ENCODE assay signal across 10 mouse cellular contexts in genomic region chr1:120643848-120644711, GRCm38 (mm10). TPM values are rescaled to one million over a fixed set of nuclear protein-coding genes. Genes with fewer than 3 reads are reported as not detected.
DNase-seq lines count a peak whose midpoint lies in the region; ATAC-seq and TF ChIP-seq lines count a peak whose summit lies in the region.
"Had no signal": no experiment of that assay in that cellular context is flagged by ENCODE, and none has a peak within 500 bp of the region (broad histone marks: within the 10 kb centered on the region; RNA-seq: fewer than 3 reads in every experiment).

No protein-coding gene starts in this region.

- H3K4me2 ChIP-seq in intestine, embryonic 14.5 days (ENCODE audit: low read length) = 0 out of 2 replicates have a peak overlapping the region, but pooled peaks have one; percentile 7
- no peak overlapping the region for H3K4me2 ChIP-seq in intestine, embryonic 15.5 days (replicated peaks)
- H3K4me2 ChIP-seq in forebrain, postnatal 0 days (ENCODE audit: low read depth) = peak overlapping the region; percentile 41
- H3K4me2 ChIP-seq in midbrain, embryonic 12.5 days (replicated peaks) = peak overlapping the region; percentile 45

- 0 out of 2 replicates have a peak, but pooled peaks cover 3% of the 10 kb centered on the region for H3K27me3 ChIP-seq in intestine, embryonic 14.5 days (replicated peaks; ENCODE audit: control insufficient read depth, insufficient read depth, low read length)
- 0 out of 2 replicates have a peak, but pooled peaks cover 8% of the 10 kb centered on the region for H3K27me3 ChIP-seq in intestine, embryonic 15.5 days (replicated peaks)
- no peaks in the 10 kb centered on the region; the same call in none of the 2 replicates for H3K27me3 ChIP-seq in forebrain, postnatal 0 days (ENCODE audit: insufficient read depth, low read length)
- peaks cover 35% of the 10 kb centered on the region for H3K27me3 ChIP-seq in midbrain, embryonic 12.5 days

- H3K36me3 ChIP-seq in intestine, embryonic 14.5 days (ENCODE audit: control insufficient read depth, insufficient read depth, low read length) = no peaks in the 10 kb centered on the region
- H3K36me3 ChIP-seq in intestine, embryonic 15.5 days = no peaks in the 10 kb centered on the region
- no peaks in the 10 kb centered on the region for H3K36me3 ChIP-seq in forebrain, postnatal 0 days (ENCODE audit: insufficient read depth)
- no peaks in the 10 kb centered on the region for H3K36me3 ChIP-seq in midbrain, embryonic 12.5 days

- H3K4me3 ChIP-seq in intestine, embryonic 14.5 days (ENCODE audit: low read depth, low read length) = no peak overlapping the region; the same call in 1 of the 2 replicates
- H3K4me3 ChIP-seq in intestine, embryonic 15.5 days (replicated peaks) = no peak overlapping the region
- peak overlapping the region; percentile 26 for H3K4me3 ChIP-seq in forebrain, postnatal 0 days (ENCODE audit: low read depth, low read length)
- peak overlapping the region; percentile 18 for H3K4me3 ChIP-seq in midbrain, embryonic 12.5 days

- H3K9ac ChIP-seq in intestine, embryonic 14.5 days (ENCODE audit: low read length) = no peak overlapping the region
- H3K9ac ChIP-seq in intestine, embryonic 15.5 days = no peak overlapping the region
- H3K9ac ChIP-seq in forebrain, postnatal 0 days = no peak overlapping the region
- peak overlapping the region; percentile 34; the same call in 1 of the 2 replicates for H3K9ac ChIP-seq in midbrain, embryonic 12.5 days (replicated peaks)

- no peaks in the 10 kb centered on the region for H3K9me3 ChIP-seq in intestine, embryonic 14.5 days (ENCODE audit: control insufficient read depth, low read length)
- no peaks in the 10 kb centered on the region for H3K9me3 ChIP-seq in intestine, embryonic 15.5 days
- H3K9me3 ChIP-seq in forebrain, postnatal 0 days (ENCODE audit: low read length) = no peaks in the 10 kb centered on the region
- no peaks in the 10 kb centered on the region for H3K9me3 ChIP-seq in midbrain, embryonic 12.5 days

- 18% methylated on average over 13 of the region's 13 CpGs for WGBS in intestine, embryonic 14.5 days
- 17% methylated on average over 13 of the region's 13 CpGs for WGBS in intestine, embryonic 15.5 days
- 5% methylated on average over 13 of the region's 13 CpGs for WGBS in forebrain, postnatal 0 days
- WGBS in midbrain, embryonic 12.5 days = 2% methylated on average over 13 of the region's 13 CpGs

- no peak for TF ChIP-seq CTCF in forebrain, postnatal 0 days (IDR thresholded peaks at IDR 0.05; ENCODE audit: low read depth)

- intact Hi-C loops in left cerebral cortex, postnatal 25 days (cut with DNase I) = no loop called here

- no peak overlapping the region for H3K27ac ChIP-seq in intestine, embryonic 14.5 days (ENCODE audit: low read depth)
- H3K27ac ChIP-seq in intestine, embryonic 15.5 days = no peak overlapping the region
- no peak overlapping the region for H3K27ac ChIP-seq in forebrain, postnatal 0 days (ENCODE audit: low read depth, low read length)
- H3K27ac ChIP-seq in midbrain, embryonic 12.5 days (replicated peaks) = peak overlapping the region; percentile 67

- no peak for ATAC-seq in intestine, embryonic 14.5 days (replicated peaks; ENCODE audit: low FRiP score, low TSS enrichment, low read depth)
- ATAC-seq in intestine, embryonic 15.5 days = no peak
- peak; percentile 80 for ATAC-seq in forebrain, postnatal 0 days
- peak; percentile 89 for ATAC-seq in midbrain, embryonic 12.5 days (ENCODE audit: low FRiP score, low read depth)

- DNase-seq in intestine, embryonic 14.5 days (ENCODE audit: low spot score) = no peak
- peak; percentile 59 for DNase-seq in embryo, embryonic 10 days (ENCODE audit: low spot score)
- DNase-seq in forebrain, postnatal 0 days = peak; percentile 39
- no peak for DNase-seq in layer of hippocampus, adult 11-12 months (ENCODE audit: low spot score)
- DNase-seq in thymus, postnatal 4 days = no peak
- no peak for DNase-seq in left cerebral cortex, postnatal 25 days (ENCODE audit: low spot score in 2 of 2)

- H3K4me1 ChIP-seq in intestine, embryonic 14.5 days (replicated peaks; ENCODE audit: control insufficient read depth, insufficient read depth, low read length) = no peaks in the 10 kb centered on the region
- H3K4me1 ChIP-seq in intestine, embryonic 15.5 days (replicated peaks) = no peaks in the 10 kb centered on the region
- H3K4me1 ChIP-seq in forebrain, postnatal 0 days (ENCODE audit: insufficient read depth) = 0 out of 2 replicates have a peak, but pooled peaks cover 6% of the 10 kb centered on the region
- peaks cover 19% of the 10 kb centered on the region for H3K4me1 ChIP-seq in midbrain, embryonic 12.5 days

RNA-seq across cellular contexts. Expression of gene En1, which starts 41.9 kb away (rescaled TPM):
- polyA plus RNA-seq in intestine, embryonic 14.5 days (2014; fragmentation: Nextera tagmentation; extraction: Ambion mirVana) = not detected in 2 replicates
- not detected in 2 replicates for polyA plus RNA-seq in intestine, embryonic 15.5 days (2015; fragmentation: Nextera tagmentation; extraction: Ambion mirVana)
- total RNA-seq in forebrain, postnatal 0 days (2014; rRNA removed) = 0.29 and 0.92 TPM in 2 replicates
- polyA plus RNA-seq in forebrain, postnatal 0 days (2015; fragmentation: Nextera tagmentation; extraction: Ambion mirVana) = 0.05 and 0.18 TPM in 2 replicates
- polyA plus RNA-seq in midbrain, embryonic 12.5 days (2016; fragmentation: Nextera tagmentation; extraction: Ambion mirVana) = 7.3 and 10.3 TPM in 2 replicates
- not detected for total RNA-seq in left cerebral cortex, postnatal 25 days (2021)
- total RNA-seq: neutrophil, adult 5-6 weeks had no signal
- polyA plus RNA-seq: liver, embryonic 16.5 days had no signal

Comparison
In these comparisons a context has a peak if more than half of its experiments do, and no peak if none do; other contexts are left out.
1. ATAC-seq: peak in forebrain, postnatal 0 days (single experiment) and midbrain, embryonic 12.5 days (single experiment); none in intestine, embryonic 14.5 days (single experiment) and intestine, embryonic 15.5 days (single experiment).
2. DNase-seq: peak in embryo, embryonic 10 days (single experiment) and forebrain, postnatal 0 days (single experiment); none in intestine, embryonic 14.5 days (single experiment), layer of hippocampus, adult 11-12 months (single experiment), thymus, postnatal 4 days (single experiment) and left cerebral cortex, postnatal 25 days (0 of 2).
3. H3K4me3 ChIP-seq: peak in forebrain, postnatal 0 days (single experiment) and midbrain, embryonic 12.5 days (single experiment); none in intestine, embryonic 14.5 days (single experiment) and intestine, embryonic 15.5 days (single experiment).